Mouse (Mus musculus) stomach, embryonic 14.5 days (tissue): ENCODE measurements around the gene Oxsr1. TPM values are rescaled to one million over a fixed set of nuclear protein-coding genes. Genes with fewer than 3 reads are reported as not detected.

ENCODE experiments used
- ATAC-seq: fragments of 200-750 bp; cut with Nextera tagmentation; 2 replicates; pipeline ENCODE4 v1.8.0; 2017; ENCODE audit warnings: low read depth, moderate TSS enrichment; ENCODE audit not compliant: insufficient number of reproducible peaks, insufficient read depth, low FRiP score
- H3K27ac ChIP-seq: fragments of 300-500 bp; sonication (generic); 2 replicates; pipeline ENCODE4 v1.5.1; 2014; ENCODE audit warnings: mild to moderate bottlenecking, low read length, moderate library complexity, mixed read lengths
- H3K27me3 ChIP-seq: fragments of 300-500 bp; sonication (generic); 2 replicates; pipeline ENCODE4 v1.6.1; 2014; ENCODE audit warnings: low read length, control low read depth, mixed read lengths; ENCODE audit not compliant: control insufficient read depth, insufficient read depth
- H3K36me3 ChIP-seq: fragments of 300-500 bp; sonication (generic); 2 replicates; pipeline ENCODE4 v1.6.1; 2014; ENCODE audit warnings: mild to moderate bottlenecking, control low read depth, low read length, moderate library complexity, mixed read lengths; ENCODE audit not compliant: control insufficient read depth, insufficient read depth
- H3K4me1 ChIP-seq: fragments of 300-500 bp; sonication (generic); 2 replicates; pipeline ENCODE4 v1.6.1; 2014; ENCODE audit warnings: low read length, control low read depth, mixed read lengths; ENCODE audit not compliant: control insufficient read depth, insufficient read depth
- H3K4me2 ChIP-seq: fragments of 300-500 bp; sonication (generic); replicated peaks from 2 replicates; pipeline ENCODE4 v1.6.1; 2014; ENCODE audit warnings: low read depth, low read length, control low read depth
- H3K4me3 ChIP-seq: fragments of 300-500 bp; sonication (generic); 2 replicates; pipeline ENCODE4 v1.5.1; 2014; ENCODE audit warnings: low read depth, low read length, control low read depth
- H3K9ac ChIP-seq: fragments of 300-500 bp; sonication (generic); replicated peaks from 2 replicates; pipeline ENCODE4 v1.6.1; 2014; ENCODE audit warnings: low read depth, mild to moderate bottlenecking, control low read depth, low read length, moderate library complexity, mixed read lengths
- H3K9me3 ChIP-seq: fragments of 300-500 bp; sonication (generic); 2 replicates; pipeline ENCODE4 v1.6.1; 2016; ENCODE audit warnings: low read depth, low read length, control low read depth; ENCODE audit not compliant: control insufficient read depth
- WGBS: fragments of 180-500 bp; shearing (Covaris S2); extraction: QIAGEN DNeasy Blood & Tissue Kit; methylation state at CpG from one replicate; pipeline ENCODE4 v1.1.7; 2014; 5-methylcytosine and 5-hydroxymethylcytosine counted together
- polyA plus RNA-seq: library from polyadenylated mRNA; unstranded; fragments of >200 nt; fragmentation: Nextera tagmentation; extraction: Ambion mirVana; gene quantifications from 2 replicates; pipeline ENCODE4 v1.2.1, GENCODE M21; 2014

Oxsr1 gene
- polyA plus RNA-seq, 1 experiment from 2014 or later: 16.6 TPM

- Histone ChIP-seq H3K4me3 (no peak overlapping the region), H3K27me3 (no peaks in the 10 kb centered on the region), H3K36me3 (no peaks in the 10 kb centered on the region), H3K4me1 (no peaks in the 10 kb centered on the region), H3K9me3 (no peaks in the 10 kb centered on the region), H3K27ac (no peak overlapping the region), H3K9ac (no peak overlapping the region), H3K4me2 (no peak overlapping the region)
- no peak for ATAC-seq
- 33% methylated on average over 11 of the region's 11 CpGs for WGBS
Measured at GRCm38 (mm10) chr9:119192202-119192990, 129.8 kb downstream of the Oxsr1 start.

Other genes starting within 250 kb of the Oxsr1 start
- 44.2 and 44.3 TPM in 2 replicates for gene Plcd1, start 228.9 kb downstream of the Oxsr1 start, polyA plus RNA-seq
- 0.65 and 0.66 TPM in 2 replicates for gene Dlec1, start 219.9 kb downstream of the Oxsr1 start, polyA plus RNA-seq
- gene Acaa1b, start 165.3 kb downstream of the Oxsr1 start, polyA plus RNA-seq: 0.91 and 1.2 TPM in 2 replicates
- not detected in 2 replicates for gene Gm47289, start 163.3 kb downstream of the Oxsr1 start, polyA plus RNA-seq
- not detected in 2 replicates for gene Slc22a13, start 113.3 kb downstream of the Oxsr1 start, polyA plus RNA-seq
- gene Acaa1a, start 17.2 kb upstream of the Oxsr1 start, polyA plus RNA-seq: 99.1 and 101 TPM in 2 replicates
- 28.4 and 33.9 TPM in 2 replicates for gene Myd88, start 19.0 kb upstream of the Oxsr1 start, polyA plus RNA-seq
- 5.0 and 5.2 TPM in 2 replicates for gene Xylb, start 35.0 kb upstream of the Oxsr1 start, polyA plus RNA-seq
- gene Slc22a14, start 43.1 kb upstream of the Oxsr1 start, polyA plus RNA-seq: not detected in 2 replicates
- 24.2 and 29.4 TPM in 2 replicates for gene Acvr2b, start 79.7 kb upstream of the Oxsr1 start, polyA plus RNA-seq
- 29.0 and 31.1 TPM in 2 replicates for gene Exog, start 122.5 kb upstream of the Oxsr1 start, polyA plus RNA-seq